Mouse (Mus musculus) forebrain, postnatal 0 days (tissue): ENCODE measurements around the gene Tmem30b. TPM values are rescaled to one million over a fixed set of nuclear protein-coding genes. Genes with fewer than 3 reads are reported as not detected.

Experiments
- ATAC-seq: fragments of 200-750 bp; cut with Nextera tagmentation; 2 replicates; pipeline ENCODE4 v1.8.0; 2017; ENCODE audit warnings: mild to moderate bottlenecking, moderate library complexity
- DNase-seq: peaks from one replicate; pipeline ENCODE4 v3.0.0-alpha.2; 2015
- H3K27ac ChIP-seq: fragments of 300-500 bp; sonication (generic); 2 replicates; pipeline ENCODE4 v1.5.1; 2014; ENCODE audit warnings: low read depth, mild to moderate bottlenecking, antibody characterized with exemption, low read length, moderate library complexity, mixed read lengths
- H3K27me3 ChIP-seq: fragments of 300-500 bp; sonication (generic); 2 replicates; pipeline ENCODE4 v1.6.1; 2014; ENCODE audit warnings: mild to moderate bottlenecking, low read length, mixed read lengths; ENCODE audit not compliant: insufficient read depth
- H3K36me3 ChIP-seq: fragments of 300-500 bp; sonication (generic); 2 replicates; pipeline ENCODE4 v1.6.1; 2014; ENCODE audit warnings: mild to moderate bottlenecking, moderate library complexity; ENCODE audit not compliant: insufficient read depth
- H3K4me1 ChIP-seq: fragments of 300-500 bp; sonication (generic); 2 replicates; pipeline ENCODE4 v1.6.1; 2014; ENCODE audit warnings: antibody characterized with exemption; ENCODE audit not compliant: insufficient read depth
- H3K4me2 ChIP-seq: fragments of 300-500 bp; sonication (generic); 2 replicates; pipeline ENCODE4 v1.6.1; 2014; ENCODE audit warnings: low read depth, mild to moderate bottlenecking, moderate library complexity
- H3K4me3 ChIP-seq: fragments of 300-500 bp; sonication (generic); 2 replicates; pipeline ENCODE4 v1.5.1; 2014; ENCODE audit warnings: low read depth, low read length, mixed read lengths
- H3K9ac ChIP-seq: fragments of 300-500 bp; sonication (generic); 2 replicates; pipeline ENCODE4 v1.6.1; 2014; ENCODE audit warnings: mild to moderate bottlenecking
- H3K9me3 ChIP-seq: fragments of 300-500 bp; sonication (generic); 2 replicates; pipeline ENCODE4 v1.6.1; 2016; ENCODE audit warnings: low read length
- CTCF ChIP-seq: sonication (generic); IDR thresholded peaks from 2 replicates; pipeline ENCODE4 v1.5.1; 2016; ENCODE audit warnings: antibody characterized with exemption, control low read depth, low read depth
- WGBS: fragments of 180-500 bp; shearing (Covaris S2); extraction: QIAGEN DNeasy Blood & Tissue Kit; methylation state at CpG from one replicate; pipeline ENCODE4 v1.1.7; 2014; 5-methylcytosine and 5-hydroxymethylcytosine counted together
- polyA plus RNA-seq: library from polyadenylated mRNA; unstranded; fragments of >200 nt; fragmentation: Nextera tagmentation; extraction: Ambion mirVana; gene quantifications from 2 replicates; pipeline ENCODE4 v1.2.1, GENCODE M21; 2015
- total RNA-seq: library from RNA; depleted of rRNA; stranded (reverse); fragments of >200 nt; gene quantifications from 2 replicates; pipeline ENCODE4 v1.2.3, GENCODE M21; 2014; rRNA removed

The Tmem30b gene
- total and polyA plus RNA-seq, 2 experiments from 2014 or later = 0.23 to 0.43 TPM

GRCm38 (mm10) chr12:73507105-73507504 is 39.1 kb downstream of the Tmem30b start:
- no peaks in the 10 kb centered on the region for H3K36me3 ChIP-seq
- H3K4me1 ChIP-seq = no peaks in the 10 kb centered on the region
- no peak overlapping the region for H3K9ac ChIP-seq
- WGBS = 73% methylated on average over 14 of the region's 14 CpGs
- H3K4me3 ChIP-seq = no peak overlapping the region
- H3K27ac ChIP-seq = no peak overlapping the region
- H3K4me2 ChIP-seq = no peak overlapping the region
- no peak for TF ChIP-seq CTCF
- H3K9me3 ChIP-seq = no peaks in the 10 kb centered on the region
- ATAC-seq (no peak), DNase-seq (no peak)
- 0 out of 2 replicates have a peak, but pooled peaks cover 4% of the 10 kb centered on the region for H3K27me3 ChIP-seq

GRCm38 (mm10) chr12:73506648-73507047 is 39.5 kb downstream of the Tmem30b start:
- 88% methylated on average over 5 of the region's 5 CpGs for WGBS
- no peaks in the 10 kb centered on the region for H3K4me1 ChIP-seq
- H3K36me3 ChIP-seq = no peaks in the 10 kb centered on the region
- H3K27me3 ChIP-seq = 0 out of 2 replicates have a peak, but pooled peaks cover 4% of the 10 kb centered on the region
- DNase-seq (no peak), ATAC-seq (no peak)
- no peak overlapping the region for H3K27ac ChIP-seq
- H3K4me2 ChIP-seq = no peak overlapping the region
- no peak overlapping the region for H3K4me3 ChIP-seq
- no peak overlapping the region for H3K9ac ChIP-seq
- TF ChIP-seq CTCF = no peak
- no peaks in the 10 kb centered on the region for H3K9me3 ChIP-seq

- H3K4me1 ChIP-seq = no peaks in the 10 kb centered on the region
- H3K27me3 ChIP-seq = no peaks in the 10 kb centered on the region
- no peak for ATAC-seq
- no peak overlapping the region for H3K4me2 ChIP-seq
- no peak for TF ChIP-seq CTCF
- 56% methylated on average over 5 of the region's 5 CpGs for WGBS
- no peak overlapping the region for H3K27ac ChIP-seq
- no peaks in the 10 kb centered on the region for H3K9me3 ChIP-seq
- no peaks in the 10 kb centered on the region for H3K36me3 ChIP-seq
- no peak overlapping the region for H3K9ac ChIP-seq
- no peak for DNase-seq
- no peak overlapping the region for H3K4me3 ChIP-seq
These were observed 45.4 kb downstream of the Tmem30b start for GRCm38 (mm10) chr12:73500689-73501326.

GRCm38 (mm10) chr12:73495172-73495571 is 51.0 kb downstream of the Tmem30b start:
- DNase-seq = no peak
- Histone ChIP-seq H3K4me3 (no peak overlapping the region), H3K4me1 (no peaks in the 10 kb centered on the region), H3K36me3 (no peaks in the 10 kb centered on the region), H3K27me3 (no peaks in the 10 kb centered on the region), H3K27ac (no peak overlapping the region), H3K9me3 (no peaks in the 10 kb centered on the region), H3K9ac (no peak overlapping the region), H3K4me2 (no peak overlapping the region)
- TF ChIP-seq CTCF = no peak
- no peak for ATAC-seq
- 76% methylated on average over 10 of the region's 10 CpGs for WGBS

GRCm38 (mm10) chr12:73493929-73494530 is 52.2 kb downstream of the Tmem30b start:
- WGBS = 89% methylated on average over 16 of the region's 16 CpGs

More at GRCm38 (mm10) chr12:73493929-73494530, 52.2 kb downstream of the Tmem30b start:
- no peak for DNase-seq
- no peak overlapping the region for H3K4me3 ChIP-seq
- H3K36me3 ChIP-seq = no peaks in the 10 kb centered on the region
- H3K27ac ChIP-seq = no peak overlapping the region
- no peak overlapping the region for H3K4me2 ChIP-seq
- no peak for TF ChIP-seq CTCF
- no peak overlapping the region for H3K9ac ChIP-seq
- no peak for ATAC-seq
- H3K27me3 ChIP-seq = no peaks in the 10 kb centered on the region
- no peaks in the 10 kb centered on the region for H3K9me3 ChIP-seq
- no peaks in the 10 kb centered on the region for H3K4me1 ChIP-seq

Other genes with a start within 250 kb of the Tmem30b start
- gene Prkch, start 38.4 kb upstream of the Tmem30b start, total RNA-seq = 15.1 and 16.7 TPM in 2 replicates
- 8.4 and 10.4 TPM in 2 replicates for gene Prkch, start 38.4 kb upstream of the Tmem30b start, polyA plus RNA-seq